Mouse (Mus musculus) heart, postnatal 0 days (tissue): ENCODE data around the gene Atp1a4.

ENCODE experiments used
- CTCF ChIP-seq: IDR thresholded peaks from 2 replicates; pipeline ENCODE4 v1.5.1; 2016; ENCODE audit warnings: antibody characterized with exemption, control low read depth, low read depth
- EP300 ChIP-seq: IDR thresholded peaks from 2 replicates; pipeline ENCODE4 v1.6.1; 2016; ENCODE audit warnings: antibody characterized with exemption, low read depth

- TF ChIP-seq CTCF (no peak), EP300 (no peak)
These were observed 11.0 kb downstream of the Atp1a4 start for GRCm38 (mm10) chr1:172247216-172247615.
